Mouse (Mus musculus): ENCODE measurements around the gene Epha8.

The Epha8 gene

GRCm38 (mm10) chr4:136954562-136954961 lies 2.1 kb downstream of the Epha8 start:
- DNase-seq (ENCODE audit: inconsistent ontology term), result no peak

DNA sequence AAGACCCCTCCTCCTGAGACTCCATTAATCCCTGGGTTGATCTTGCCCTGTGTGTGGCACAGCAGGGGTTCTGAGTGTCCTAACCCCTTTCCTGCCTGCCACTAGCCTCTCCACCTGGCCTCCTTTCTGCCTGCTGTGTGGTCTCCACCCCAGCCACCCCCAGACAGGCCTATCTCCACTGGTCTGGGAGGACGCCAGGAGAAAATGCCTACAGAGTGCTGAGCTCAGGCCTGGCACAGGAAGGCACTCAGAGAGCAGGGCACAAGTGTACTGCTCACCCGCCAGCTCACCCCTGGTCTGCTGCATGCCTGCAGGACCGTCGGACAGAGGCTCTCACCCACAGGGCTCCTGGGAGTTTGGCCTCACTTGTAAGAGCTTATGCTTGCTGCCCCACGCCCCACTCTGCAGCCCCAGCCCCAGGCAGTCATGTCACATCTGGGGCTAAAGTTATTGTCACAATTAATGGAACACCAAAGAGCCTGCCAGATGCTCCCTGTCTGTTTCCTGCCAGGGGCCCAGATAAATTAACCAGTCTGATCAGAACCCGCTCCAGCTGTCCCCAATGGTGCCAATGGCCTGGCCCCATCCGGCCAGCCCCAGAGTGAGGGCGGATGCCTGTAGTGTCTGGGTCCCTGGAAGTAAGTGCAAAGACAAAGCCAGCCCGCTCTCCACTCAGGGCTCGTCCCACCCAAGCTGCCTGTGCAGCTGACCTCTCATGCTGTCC lies 7.2 kb downstream of the Epha8 start:
- no peak for DNase-seq (ENCODE audit: inconsistent ontology term)

DNA sequence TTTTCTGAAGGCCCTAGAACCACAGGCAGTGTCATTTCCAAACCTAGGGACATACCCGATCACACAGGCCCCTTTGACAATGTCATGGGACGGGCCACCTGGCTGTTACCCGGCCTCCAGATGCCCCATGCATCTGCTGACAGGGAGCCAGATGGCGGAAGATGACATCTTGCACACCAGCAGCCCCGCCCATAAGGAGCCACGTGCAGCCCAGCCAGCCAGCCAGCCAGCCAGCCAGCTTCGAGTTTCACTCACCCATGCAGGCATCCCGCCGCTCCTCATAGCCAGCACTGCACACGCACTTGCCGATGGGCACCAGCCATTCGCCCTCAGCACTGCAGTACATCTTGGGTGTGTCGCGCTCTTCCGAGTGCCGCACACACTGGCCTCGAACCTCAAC lies 11.2 kb downstream of the Epha8 start:
- no peak for DNase-seq (ENCODE audit: inconsistent ontology term)

DNA sequence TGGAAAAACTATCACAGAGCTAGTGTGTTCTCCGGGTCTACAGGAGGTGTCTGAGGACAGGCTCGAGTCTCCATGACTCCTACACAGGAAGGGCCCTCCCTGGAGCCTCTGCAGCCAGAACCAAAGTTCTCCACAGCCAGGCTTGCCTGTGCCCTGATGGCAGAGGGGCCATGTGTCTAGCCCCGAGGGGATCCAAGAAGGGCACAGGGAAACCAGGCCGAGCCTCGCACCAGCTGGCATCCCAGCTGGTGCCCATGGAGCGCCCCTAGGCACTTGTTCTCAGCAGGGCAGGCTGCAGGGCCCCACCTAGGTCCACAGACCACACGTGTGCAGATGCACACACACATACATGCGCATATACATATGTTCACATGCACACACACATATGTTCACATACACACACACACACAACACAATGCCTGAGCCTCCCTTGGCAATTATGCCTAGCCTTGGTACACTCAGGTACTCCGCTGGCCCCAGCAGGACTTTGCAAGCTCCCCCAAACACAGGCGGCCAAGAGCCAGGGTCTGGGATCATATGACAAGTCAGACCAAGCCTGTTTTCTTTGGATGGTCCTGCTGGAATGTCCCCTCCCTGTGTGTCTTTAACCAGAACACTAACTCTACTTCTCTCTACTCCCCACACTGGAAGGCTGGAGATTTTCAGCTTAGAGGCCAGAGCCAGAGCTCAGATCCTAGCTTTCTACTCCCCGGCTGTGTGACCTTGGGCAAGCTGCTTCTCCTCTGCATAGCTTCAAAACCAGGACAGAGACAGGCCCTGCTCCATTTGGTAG lies 11.9 kb downstream of the Epha8 start:
- no peak for DNase-seq (ENCODE audit: inconsistent ontology term)

DNA sequence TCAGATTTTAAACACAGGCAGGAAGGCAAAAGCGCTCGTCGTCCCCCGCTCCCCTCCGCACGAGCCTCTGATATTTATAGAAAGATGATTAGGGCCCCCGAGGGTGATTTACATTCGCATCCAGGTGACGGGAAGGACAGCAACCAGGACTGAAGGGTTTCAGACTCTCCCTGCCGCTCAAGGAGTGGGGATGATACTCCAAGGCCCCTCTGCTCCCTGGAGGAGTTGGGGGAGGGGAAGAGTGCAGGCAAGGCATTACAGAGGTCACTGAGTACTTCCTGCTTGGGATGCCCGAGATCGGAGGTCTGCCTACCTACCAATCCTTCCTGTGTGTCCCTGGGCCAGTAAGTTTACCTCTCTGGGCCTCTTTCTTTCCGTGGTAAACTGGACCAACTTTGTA lies 13.4 kb downstream of the Epha8 start:
- no peak for DNase-seq (ENCODE audit: inconsistent ontology term)

- no peak for DNase-seq (ENCODE audit: inconsistent ontology term)
Measured at GRCm38 (mm10) chr4:136942761-136943160, 13.9 kb downstream of the Epha8 start.

DNA sequence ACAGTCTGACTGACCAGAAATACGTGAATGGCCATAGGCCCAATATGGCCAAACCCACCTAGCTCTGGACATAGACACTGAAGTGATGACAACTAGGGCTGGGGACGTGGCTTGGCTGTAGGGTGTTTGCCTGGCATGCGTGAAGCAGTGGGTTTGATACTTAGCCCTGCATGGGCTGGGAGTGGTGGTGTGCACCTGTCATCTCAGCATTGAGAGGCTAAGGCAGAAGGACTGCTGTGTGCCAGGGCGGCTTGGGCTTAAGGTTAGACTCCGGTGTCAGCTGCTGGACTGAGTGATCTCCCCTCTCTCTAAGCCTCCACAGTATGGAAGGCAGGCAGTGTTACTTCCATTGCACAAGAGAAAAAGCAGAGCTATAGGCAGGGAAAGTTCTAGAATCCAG lies 18.7 kb downstream of the Epha8 start:
- no peak for DNase-seq (ENCODE audit: inconsistent ontology term)

- DNase-seq (ENCODE audit: inconsistent ontology term), result no peak
Measured at GRCm38 (mm10) chr4:136937344-136937743, 19.3 kb downstream of the Epha8 start.

- DNase-seq (ENCODE audit: inconsistent ontology term), result no peak
Measured at GRCm38 (mm10) chr4:136934746-136935613, 21.6 kb downstream of the Epha8 start.

DNA sequence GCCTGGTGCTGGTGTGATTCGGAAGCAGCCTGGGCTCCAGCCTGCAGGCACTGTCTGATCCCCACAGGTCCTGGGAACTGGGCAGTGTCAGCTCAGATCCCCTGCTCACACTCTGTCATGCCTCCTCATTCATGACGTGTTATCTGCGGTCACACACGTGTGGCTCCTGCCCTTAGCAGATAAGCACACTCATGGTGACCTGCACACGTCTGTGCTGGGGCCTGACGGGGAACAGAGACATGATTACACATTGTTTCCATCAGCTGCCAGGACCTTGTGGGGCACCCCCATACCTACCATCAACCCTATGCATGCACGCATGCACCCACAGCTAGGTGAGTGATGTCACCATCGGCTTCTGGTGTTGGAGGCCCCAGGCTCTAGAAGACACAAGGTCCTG lies 26.1 kb downstream of the Epha8 start:
- DNase-seq (ENCODE audit: inconsistent ontology term), result no peak

- peak; percentile 29 for DNase-seq (ENCODE audit: inconsistent ontology term)
Measured at GRCm38 (mm10) chr4:136928928-136929327, 27.7 kb downstream of the Epha8 start.

GRCm38 (mm10) chr4:136925804-136926203 lies 30.8 kb downstream of the Epha8 start:
- no peak for DNase-seq (ENCODE audit: inconsistent ontology term)

DNA sequence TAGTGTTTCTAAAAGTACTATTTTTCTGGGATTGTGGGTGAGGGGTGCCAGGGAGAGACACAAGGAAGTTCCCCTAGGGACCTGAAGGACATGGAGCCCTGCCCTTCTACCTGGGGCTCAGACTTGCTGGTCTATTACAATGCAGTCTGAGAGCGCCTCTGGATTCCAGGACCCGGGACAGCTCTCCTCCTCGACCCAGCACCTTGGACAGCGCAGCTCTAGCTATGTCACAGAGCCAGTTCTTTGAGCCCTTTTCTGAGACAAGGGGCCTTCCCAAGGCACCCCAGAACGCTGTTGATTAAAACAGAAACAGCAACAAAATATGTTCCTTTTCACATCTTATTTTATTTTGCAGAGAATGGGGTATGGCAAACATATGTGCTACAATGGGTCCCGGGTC lies 32.1 kb downstream of the Epha8 start:
- peak; percentile 77 for DNase-seq (ENCODE audit: inconsistent ontology term)

GRCm38 (mm10) chr4:136919526-136919925 lies 37.1 kb downstream of the Epha8 start:
- no peak for DNase-seq (ENCODE audit: inconsistent ontology term)

DNA sequence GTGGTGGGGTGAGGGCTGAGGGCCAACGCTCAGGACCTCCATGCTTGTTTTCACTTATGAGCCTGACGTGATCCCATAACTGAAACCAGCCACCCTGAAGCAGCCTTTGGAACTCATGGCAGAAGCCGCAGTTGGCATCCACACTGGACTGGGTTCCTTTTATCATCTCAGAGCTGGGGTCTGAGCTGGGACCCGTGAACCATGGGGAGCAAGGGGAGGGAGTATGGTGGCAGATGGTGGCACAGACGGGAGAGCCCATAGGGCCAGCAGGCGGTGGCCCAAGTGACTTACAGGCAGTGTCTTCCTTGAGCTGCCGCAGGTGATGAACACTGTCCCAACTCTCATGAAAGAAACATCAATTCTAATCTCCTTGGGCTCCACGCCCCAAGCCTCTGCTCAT lies 37.8 kb downstream of the Epha8 start:
- DNase-seq (ENCODE audit: inconsistent ontology term), result no peak

- DNase-seq (ENCODE audit: inconsistent ontology term), result no peak
Measured at GRCm38 (mm10) chr4:136917165-136917524, 39.5 kb downstream of the Epha8 start.

DNA sequence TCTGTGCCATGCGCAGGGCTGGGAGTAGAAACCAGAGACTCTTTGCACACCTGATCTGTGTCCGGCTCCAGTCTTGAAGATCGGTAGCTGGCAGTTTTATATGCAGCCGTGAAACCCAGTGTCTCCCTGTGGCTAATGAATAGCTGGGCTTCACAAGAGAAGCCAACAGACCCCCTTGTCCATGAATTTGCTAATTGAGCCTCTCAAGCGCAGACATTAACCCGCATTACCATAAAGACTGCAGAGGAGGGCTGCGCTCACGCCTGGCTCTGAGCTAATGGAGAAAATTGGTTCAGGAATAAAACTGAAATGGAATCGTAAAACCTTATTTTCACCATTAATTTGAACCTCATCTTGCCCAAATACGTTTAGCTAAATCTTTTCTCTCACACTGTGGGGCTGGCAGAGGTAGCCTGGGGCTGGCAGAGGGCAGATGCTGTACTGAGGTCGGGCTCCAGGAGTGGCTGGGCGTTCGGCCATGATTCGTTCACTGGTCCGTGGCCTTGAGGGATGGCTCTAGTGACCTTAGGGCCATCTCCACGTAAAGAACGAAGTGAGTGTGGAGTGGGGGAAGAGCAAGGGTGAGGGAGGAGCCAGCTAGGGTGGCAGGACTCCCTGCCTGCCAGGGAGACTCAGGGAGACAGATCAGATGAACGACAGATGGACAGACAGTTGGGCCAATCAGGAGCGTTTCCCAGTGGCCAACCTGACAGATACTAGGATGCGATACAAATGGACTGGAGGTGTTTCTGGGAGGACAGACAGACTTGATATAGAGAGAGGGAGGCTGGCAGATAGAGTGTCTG lies 40.1 kb downstream of the Epha8 start:
- no peak for DNase-seq (ENCODE audit: inconsistent ontology term)

DNA sequence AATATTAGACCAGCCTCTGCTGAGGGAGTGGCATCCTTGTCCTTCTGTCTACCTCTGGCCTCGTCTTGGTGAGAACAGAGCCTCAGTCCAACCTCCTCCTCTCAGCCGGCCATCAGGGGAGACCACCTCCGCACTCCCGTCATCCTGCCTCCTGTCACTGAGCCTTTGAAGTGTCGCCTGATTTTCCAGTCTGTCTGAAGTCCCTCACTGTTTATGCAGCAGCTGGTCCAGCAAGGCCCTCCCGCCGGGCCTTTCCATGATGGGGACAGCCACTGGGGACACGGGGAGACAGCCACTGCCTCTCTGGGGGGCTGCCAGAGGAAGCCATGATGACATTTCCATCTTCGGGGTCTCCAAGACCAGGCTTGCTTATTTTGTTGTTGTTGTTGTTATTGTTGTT lies 43.8 kb downstream of the Epha8 start:
- no peak for DNase-seq (ENCODE audit: inconsistent ontology term)

DNA sequence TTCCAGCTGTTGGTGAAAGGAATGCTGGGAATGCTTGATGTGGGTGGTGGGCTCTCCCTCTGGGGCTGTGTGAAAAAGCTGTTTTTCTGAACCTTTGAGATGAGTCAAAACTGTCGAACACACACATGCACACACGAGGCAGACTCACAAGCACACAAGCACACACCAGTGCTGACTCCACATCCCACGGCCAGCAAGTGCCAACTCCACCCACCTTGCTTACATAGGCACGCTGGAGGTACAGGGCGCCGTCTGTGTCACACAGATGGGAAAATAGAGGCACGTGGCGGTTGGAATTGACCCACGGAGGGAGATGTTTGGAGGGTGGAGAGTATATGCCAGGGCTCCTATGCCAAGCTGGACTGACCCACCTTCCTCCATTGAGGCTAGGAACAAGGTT lies 44.8 kb downstream of the Epha8 start:
- no peak for DNase-seq (ENCODE audit: inconsistent ontology term)

GRCm38 (mm10) chr4:136911211-136911646 lies 45.4 kb downstream of the Epha8 start:
- DNase-seq (ENCODE audit: inconsistent ontology term), result no peak

DNA sequence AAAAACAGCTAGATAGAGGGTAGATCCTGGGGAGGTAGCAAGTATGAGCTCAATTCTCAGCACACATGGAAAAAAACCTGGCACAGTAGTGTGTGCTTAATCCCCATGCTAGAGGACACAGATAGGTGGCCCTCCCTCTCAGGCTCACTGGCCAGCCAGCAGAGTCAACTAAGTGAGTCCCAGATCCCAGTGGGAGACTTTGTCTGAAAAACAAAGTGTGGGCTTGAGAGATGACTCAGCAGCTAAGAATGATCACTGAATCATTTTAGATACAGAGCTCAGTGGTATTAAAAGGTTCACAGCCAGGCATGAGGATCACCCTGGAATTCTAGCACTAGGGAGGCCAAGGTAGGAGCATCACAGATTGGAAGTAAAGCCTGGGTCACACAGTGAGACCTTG lies 48.8 kb downstream of the Epha8 start:
- peak; percentile 27 for DNase-seq (ENCODE audit: inconsistent ontology term)

GRCm38 (mm10) chr4:136907033-136907432 lies 49.6 kb downstream of the Epha8 start:
- peak; percentile 42 for DNase-seq (ENCODE audit: inconsistent ontology term)

Measured in Muller cell, postnatal 12 days (primary cell).